Mouse (Mus musculus) heart, embryonic 14.5 days (tissue): ENCODE measurements around the gene Rbpj. TPM values are rescaled to one million over a fixed set of nuclear protein-coding genes. Genes with fewer than 3 reads are reported as not detected.

Experiments used
- ATAC-seq: fragments of 200-750 bp; cut with Nextera tagmentation; 2 replicates; pipeline ENCODE4 v1.8.0; 2017; ENCODE audit warnings: low read depth, moderate TSS enrichment; ENCODE audit not compliant: insufficient number of reproducible peaks, insufficient read depth, low FRiP score
- H3K27ac ChIP-seq, 2 experiments: fragments of 200-500 bp in 1 of 2; fragments of 300-500 bp in 1 of 2; sonication (generic) in 1 of 2; replicated peaks in 1 of 2; 2 replicates each; pipeline ENCODE4 v1.5.1; 2012 to 2014; ENCODE audit warnings: low read depth in 2 of 2, low read length in 2 of 2, control low read depth in 1 of 2, mild to moderate bottlenecking in 1 of 2, mixed read lengths in 1 of 2; ENCODE audit not compliant: control insufficient read depth in 1 of 2, insufficient read depth in 1 of 2
- H3K27me3 ChIP-seq: fragments of 300-500 bp; sonication (generic); 2 replicates; pipeline ENCODE4 v1.6.1; 2014; ENCODE audit warnings: mild to moderate bottlenecking, low read length, control low read depth; ENCODE audit not compliant: control insufficient read depth, insufficient read depth
- H3K36me3 ChIP-seq: fragments of 300-500 bp; sonication (generic); 2 replicates; pipeline ENCODE4 v1.6.1; 2014; ENCODE audit warnings: mild to moderate bottlenecking, control low read depth, low read length, mixed read lengths; ENCODE audit not compliant: control insufficient read depth, insufficient read depth
- H3K4me1 ChIP-seq, 2 experiments: fragments of 200-500 bp in 1 of 2; fragments of 300-500 bp in 1 of 2; sonication (generic) in 1 of 2; 2 replicates each; pipeline ENCODE4 v1.6.1; 2012 to 2014; ENCODE audit warnings: low read length in 2 of 2, control low read depth in 1 of 2, mixed read lengths in 1 of 2; ENCODE audit not compliant: control insufficient read depth in 2 of 2, insufficient read depth in 2 of 2
- H3K4me2 ChIP-seq: fragments of 300-500 bp; sonication (generic); 2 replicates; pipeline ENCODE4 v1.6.1; 2014; ENCODE audit warnings: mild to moderate bottlenecking, low read length
- H3K4me3 ChIP-seq, 2 experiments: fragments of 200-500 bp in 1 of 2; fragments of 300-500 bp in 1 of 2; sonication (generic) in 1 of 2; 2 replicates each; pipeline ENCODE4 v1.5.1; 2012 to 2014; ENCODE audit warnings: low read length in 2 of 2, mild to moderate bottlenecking in 2 of 2, control low read depth in 1 of 2, low read depth in 1 of 2, moderate library complexity in 1 of 2; ENCODE audit not compliant: control insufficient read depth in 1 of 2, insufficient read depth in 1 of 2
- H3K9ac ChIP-seq: fragments of 300-500 bp; sonication (generic); 2 replicates; pipeline ENCODE4 v1.6.1; 2014; ENCODE audit warnings: mild to moderate bottlenecking, low read length
- H3K9me3 ChIP-seq: fragments of 300-500 bp; sonication (generic); 2 replicates; pipeline ENCODE4 v1.6.1; 2016; ENCODE audit warnings: low read length, control low read depth; ENCODE audit not compliant: control insufficient read depth
- WGBS: fragments of 180-500 bp; shearing (Covaris S2); extraction: QIAGEN DNeasy Blood & Tissue Kit; methylation state at CpG from one replicate; pipeline ENCODE4 v1.1.7; 2014; 5-methylcytosine and 5-hydroxymethylcytosine counted together
- polyA plus RNA-seq: library from polyadenylated mRNA; unstranded; fragments of >200 nt; fragmentation: Nextera tagmentation; extraction: Ambion mirVana; gene quantifications from 2 replicates; pipeline ENCODE4 v1.2.1, GENCODE M21; 2014

Rbpj gene
- polyA plus RNA-seq, 1 experiment from 2014 or later, result 24.1 TPM

DNA sequence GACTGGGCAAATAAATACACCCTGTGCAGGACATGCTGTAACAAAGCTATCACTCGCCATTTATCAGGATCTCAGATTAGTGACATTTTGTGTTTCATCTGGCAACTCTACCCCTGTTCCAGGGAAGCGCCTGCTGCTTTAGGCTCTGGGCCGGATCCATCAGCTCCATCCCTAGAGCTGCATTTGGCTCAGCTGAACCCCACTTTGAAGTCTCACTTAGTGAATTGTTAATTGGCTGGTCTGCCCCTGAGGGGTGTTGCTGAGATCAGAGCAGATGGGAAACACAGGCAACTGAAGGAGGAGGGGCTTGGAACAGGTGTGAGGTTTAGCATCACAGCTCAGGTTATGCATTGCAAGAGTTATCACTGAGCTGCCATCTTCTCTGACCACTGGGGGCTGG, 225.6 kb downstream of the Rbpj start:
- Histone ChIP-seq H3K4me2 (no peak overlapping the region), H3K4me3 (no peak overlapping the region), H3K36me3 (no peaks in the 10 kb centered on the region), H3K27me3 (0 out of 2 replicates have a peak, but pooled peaks cover 9% of the 10 kb centered on the region), H3K27ac (no peak overlapping the region), H3K9ac (no peak overlapping the region), H3K4me1 (no peaks in the 10 kb centered on the region), H3K9me3 (no peaks in the 10 kb centered on the region)
- 50% methylated on average over 3 of the region's 3 CpGs for WGBS
- no peak for ATAC-seq

- H3K4me3 ChIP-seq, result no peak overlapping the region
- H3K9me3 ChIP-seq, result no peaks in the 10 kb centered on the region
- no peak overlapping the region for H3K9ac ChIP-seq
- no peak for ATAC-seq
- WGBS, result 73% methylated on average over 8 of the region's 8 CpGs
- H3K27ac ChIP-seq, result no peak overlapping the region
- no peaks in the 10 kb centered on the region for H3K36me3 ChIP-seq
- H3K27me3 ChIP-seq, result 0 out of 2 replicates have a peak, but pooled peaks cover 9% of the 10 kb centered on the region
- no peak overlapping the region for H3K4me2 ChIP-seq
- H3K4me1 ChIP-seq, result no peaks in the 10 kb centered on the region
Observed at GRCm38 (mm10) chr5:53692100-53692499, 226.1 kb downstream of the Rbpj start.

GRCm38 (mm10) chr5:53692662-53693061, 226.7 kb downstream of the Rbpj start:
- Histone ChIP-seq H3K36me3 (no peaks in the 10 kb centered on the region), H3K4me2 (no peak overlapping the region), H3K9me3 (no peaks in the 10 kb centered on the region), H3K27ac (no peak overlapping the region), H3K4me1 (no peaks in the 10 kb centered on the region), H3K4me3 (no peak overlapping the region), H3K27me3 (0 out of 2 replicates have a peak, but pooled peaks cover 3% of the 10 kb centered on the region), H3K9ac (no peak overlapping the region)
- ATAC-seq, result no peak
- 80% methylated on average over 1 of the region's 1 CpGs for WGBS

DNA sequence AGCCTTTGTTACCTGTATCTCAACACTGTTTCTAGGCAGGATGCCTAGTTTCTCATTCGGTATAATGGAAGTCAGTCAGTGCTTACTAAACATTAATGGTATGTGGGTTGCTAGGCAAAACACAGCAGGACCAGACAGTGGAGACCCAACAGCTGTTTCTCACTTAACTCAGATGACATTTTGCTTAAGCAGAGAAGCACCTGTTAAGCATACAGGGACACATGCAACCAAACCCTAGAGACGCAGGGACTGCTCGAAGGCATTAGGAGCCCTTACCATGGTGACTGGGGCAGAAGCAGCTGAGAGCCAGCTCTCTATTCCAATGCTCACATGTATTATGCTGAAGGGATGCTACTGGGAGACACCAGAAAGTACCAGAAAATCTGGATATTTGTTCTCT, 230.7 kb downstream of the Rbpj start:
- Histone ChIP-seq H3K9me3 (no peaks in the 10 kb centered on the region), H3K27me3 (no peaks in the 10 kb centered on the region), H3K36me3 (no peaks in the 10 kb centered on the region), H3K9ac (no peak overlapping the region), H3K4me1 (no peaks in the 10 kb centered on the region), H3K4me3 (no peak overlapping the region), H3K27ac (no peak overlapping the region), H3K4me2 (no peak overlapping the region)
- WGBS, result 69% methylated on average over 3 of the region's 3 CpGs
- ATAC-seq, result no peak

DNA sequence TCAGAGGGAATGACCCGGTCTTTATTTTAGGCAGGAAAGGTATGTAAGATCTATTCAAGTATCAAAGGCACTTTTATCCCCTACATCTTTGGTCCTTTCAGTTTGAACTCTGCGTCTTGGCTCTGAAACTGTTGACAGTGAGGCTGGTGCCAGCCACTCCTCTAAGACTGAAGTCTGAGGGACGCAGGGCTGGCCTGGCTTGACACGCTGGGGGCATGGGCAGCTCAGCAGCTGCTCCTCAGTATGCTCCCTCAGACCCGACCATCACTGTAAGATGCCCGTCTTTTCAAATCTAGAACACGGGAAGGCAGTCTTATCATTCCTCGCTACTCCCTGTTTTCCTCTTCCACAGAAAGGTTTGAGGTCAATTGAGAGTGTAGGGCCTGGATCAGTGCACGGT, 231.8 kb downstream of the Rbpj start:
- Histone ChIP-seq H3K27ac (no peak overlapping the region), H3K4me2 (no peak overlapping the region), H3K9ac (no peak overlapping the region), H3K4me3 (no peak overlapping the region), H3K36me3 (no peaks in the 10 kb centered on the region), H3K27me3 (no peaks in the 10 kb centered on the region), H3K9me3 (no peaks in the 10 kb centered on the region), H3K4me1 (no peaks in the 10 kb centered on the region)
- ATAC-seq, result no peak
- WGBS, result 65% methylated on average over 9 of the region's 9 CpGs

- Histone ChIP-seq H3K4me3 (no peak overlapping the region), H3K27me3 (no peaks in the 10 kb centered on the region), H3K4me2 (no peak overlapping the region), H3K36me3 (no peaks in the 10 kb centered on the region), H3K9ac (no peak overlapping the region), H3K4me1 (peaks cover 0 to 2% of the 10 kb centered on the region in 2 experiments; a peak in 1 of 4 replicates), H3K27ac (no peak overlapping the region), H3K9me3 (no peaks in the 10 kb centered on the region)
- ATAC-seq, result no peak
- 81% methylated on average over 14 of the region's 14 CpGs for WGBS
Observed at GRCm38 (mm10) chr5:53702686-53703085, 236.7 kb downstream of the Rbpj start.

Other genes starting within 250 kb of the Rbpj start
- 217 and 239 TPM in 2 replicates for gene Smim20, start 199.1 kb upstream of the Rbpj start, polyA plus RNA-seq
- gene Cckar, start 241.6 kb downstream of the Rbpj start, polyA plus RNA-seq, result 1.4 and 1.8 TPM in 2 replicates